Mouse (Mus musculus) adrenal gland, adult 8-10 months (tissue): ENCODE data around the gene Atp13a3. TPM values are rescaled to one million over a fixed set of nuclear protein-coding genes. Genes with fewer than 3 reads are reported as not detected.
A peak's percentile ranks its signal among the peaks of the same experiment; 100 is the strongest.
"Not testable (repeated sequence)": the region's sequence is repeated elsewhere in the genome, so short reads cannot be mapped to it uniquely, and the experiment has no call there.

Experiments used
- DNase-seq: peaks from one replicate; pipeline ENCODE4 v3.0.0; 2022
- total RNA-seq, 4 experiments: library from RNA; stranded (reverse); gene quantifications; 2 replicates each; pipeline ENCODE4 v1.2.4; 2022

Gene Atp13a3
- total RNA-seq, 4 experiments from 2014 or later, result 64.3 to 103 (median 80.5) TPM

DNA sequence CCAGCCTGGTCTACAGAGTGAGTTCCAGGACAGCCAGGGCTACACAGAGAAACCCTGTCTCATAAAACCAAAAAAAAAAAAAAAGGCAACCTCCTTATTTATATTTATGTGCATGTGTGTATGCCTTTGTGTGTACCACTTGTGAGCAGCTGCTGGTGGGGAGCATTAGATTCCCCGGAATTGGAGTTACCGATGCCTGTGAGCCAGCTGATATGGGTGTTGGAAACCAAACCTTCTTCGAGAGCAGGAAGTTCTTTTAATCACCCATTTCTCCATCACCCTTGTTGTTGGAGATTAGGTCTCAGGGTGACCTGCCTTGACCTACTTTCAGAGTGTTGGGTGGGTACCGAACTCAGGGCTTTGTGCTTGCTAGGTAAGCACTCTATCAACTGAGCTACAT, 5.1 kb upstream of the Atp13a3 start:
- no peak for DNase-seq

GRCm38 (mm10) chr16:30407513-30407912, 1.7 kb upstream of the Atp13a3 start:
- DNase-seq, result no peak

GRCm38 (mm10) chr16:30403528-30403927, 2.2 kb downstream of the Atp13a3 start:
- no peak for DNase-seq

DNA sequence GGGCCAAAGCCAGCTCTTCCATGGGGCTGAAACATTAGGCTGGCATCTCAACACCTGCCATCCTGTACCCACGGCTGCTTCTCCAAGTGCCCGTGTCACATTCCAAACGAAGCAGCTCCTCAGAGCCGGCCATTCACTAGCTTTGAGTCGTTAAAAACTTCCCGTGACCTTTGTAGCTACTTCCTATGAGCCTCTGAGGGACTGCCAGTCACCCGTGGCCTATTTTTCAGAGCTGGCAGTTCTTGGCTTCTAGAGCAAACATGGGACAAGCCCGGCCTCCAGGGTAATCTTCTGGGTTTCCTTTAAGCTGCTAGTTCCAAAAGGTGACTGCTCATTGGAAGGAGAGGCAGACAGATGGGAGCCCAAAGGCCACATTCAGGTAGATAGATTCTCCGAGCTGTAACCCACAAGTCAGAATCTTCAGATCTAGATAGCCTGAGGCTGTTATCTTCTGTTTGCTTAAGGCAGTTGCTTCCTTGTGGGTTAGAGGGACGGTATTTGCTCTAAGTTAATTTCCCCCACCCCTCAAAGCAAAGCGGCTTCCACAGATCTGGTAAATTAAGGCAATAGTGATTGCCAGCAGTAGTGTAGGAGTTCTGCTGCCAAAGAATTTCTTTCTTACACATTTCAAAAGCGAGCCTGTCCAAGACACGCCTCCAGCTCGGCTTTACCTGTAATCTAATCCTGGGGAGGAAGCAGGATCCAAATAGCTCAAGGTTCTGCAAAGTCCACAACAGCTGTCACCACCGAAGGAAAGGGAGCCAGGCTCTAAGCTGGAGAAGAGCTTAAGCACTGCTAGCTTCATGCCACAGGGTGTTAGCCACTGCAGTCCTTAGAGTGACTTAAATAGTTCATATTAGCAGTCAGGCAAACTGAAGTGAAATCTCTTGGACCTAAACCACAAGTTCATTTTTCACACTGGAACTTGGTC, 8.4 kb downstream of the Atp13a3 start:
- peak; percentile 37 for DNase-seq

- no peak for DNase-seq
Measured at GRCm38 (mm10) chr16:30395136-30395535, 10.6 kb downstream of the Atp13a3 start.

DNA sequence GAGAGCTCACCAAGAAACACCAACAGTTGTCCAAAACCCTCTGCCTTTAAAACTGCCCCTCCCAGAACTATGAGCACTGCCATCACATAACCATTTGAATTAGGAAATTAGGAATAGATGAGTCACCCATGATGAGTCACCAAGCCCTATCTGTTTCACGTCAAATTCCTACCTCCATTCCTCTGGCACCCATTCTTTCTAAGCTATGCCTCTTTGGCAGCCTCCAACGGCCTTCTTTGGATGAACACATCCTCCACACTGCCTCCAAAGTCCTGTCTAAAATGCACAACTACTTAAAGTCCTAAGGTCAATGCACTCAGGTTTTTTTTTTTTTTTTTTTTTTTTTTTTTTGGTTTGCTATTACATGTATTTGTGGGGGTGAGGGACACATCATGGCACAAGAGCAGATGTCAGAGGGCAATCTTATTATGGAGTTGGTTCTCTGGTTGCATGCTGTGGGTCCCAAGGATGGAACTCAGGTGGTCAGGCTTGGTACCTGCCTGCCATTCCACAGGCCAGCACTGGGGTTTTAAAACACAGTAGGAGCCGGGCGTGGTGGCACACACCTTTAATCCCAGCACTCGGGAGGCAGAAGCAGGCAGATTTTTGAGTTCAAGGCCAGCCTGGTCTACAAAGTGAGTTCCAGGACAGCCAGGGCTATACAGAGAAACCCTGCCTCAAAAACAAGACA, 15.0 kb downstream of the Atp13a3 start:
- peak; percentile 38 for DNase-seq

- no peak for DNase-seq
Measured at GRCm38 (mm10) chr16:30389831-30390649, 15.7 kb downstream of the Atp13a3 start.

DNA sequence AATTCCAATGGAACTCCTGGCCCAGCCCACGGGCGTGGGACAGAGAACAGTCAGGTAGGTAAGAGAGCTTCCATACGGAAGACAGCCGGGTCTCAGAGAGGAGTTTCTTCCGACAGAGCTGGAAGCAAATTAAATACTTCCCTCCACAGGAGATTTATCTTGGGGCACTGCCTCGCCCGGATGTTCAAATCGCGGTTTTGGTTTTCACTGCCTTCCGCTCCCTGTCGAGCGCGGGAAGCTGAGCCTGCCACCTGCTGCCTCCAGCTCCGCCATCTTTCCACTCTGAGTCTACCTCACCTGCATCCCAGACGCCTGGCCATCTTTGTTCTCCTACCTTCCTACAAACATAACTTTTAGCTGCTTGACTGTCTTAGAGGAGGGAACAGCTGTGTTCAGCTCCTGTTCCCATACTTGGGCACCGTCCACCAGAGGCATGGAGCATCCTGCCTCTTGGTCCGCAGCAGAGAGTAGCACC, 16.5 kb downstream of the Atp13a3 start:
- DNase-seq, result no peak

DNA sequence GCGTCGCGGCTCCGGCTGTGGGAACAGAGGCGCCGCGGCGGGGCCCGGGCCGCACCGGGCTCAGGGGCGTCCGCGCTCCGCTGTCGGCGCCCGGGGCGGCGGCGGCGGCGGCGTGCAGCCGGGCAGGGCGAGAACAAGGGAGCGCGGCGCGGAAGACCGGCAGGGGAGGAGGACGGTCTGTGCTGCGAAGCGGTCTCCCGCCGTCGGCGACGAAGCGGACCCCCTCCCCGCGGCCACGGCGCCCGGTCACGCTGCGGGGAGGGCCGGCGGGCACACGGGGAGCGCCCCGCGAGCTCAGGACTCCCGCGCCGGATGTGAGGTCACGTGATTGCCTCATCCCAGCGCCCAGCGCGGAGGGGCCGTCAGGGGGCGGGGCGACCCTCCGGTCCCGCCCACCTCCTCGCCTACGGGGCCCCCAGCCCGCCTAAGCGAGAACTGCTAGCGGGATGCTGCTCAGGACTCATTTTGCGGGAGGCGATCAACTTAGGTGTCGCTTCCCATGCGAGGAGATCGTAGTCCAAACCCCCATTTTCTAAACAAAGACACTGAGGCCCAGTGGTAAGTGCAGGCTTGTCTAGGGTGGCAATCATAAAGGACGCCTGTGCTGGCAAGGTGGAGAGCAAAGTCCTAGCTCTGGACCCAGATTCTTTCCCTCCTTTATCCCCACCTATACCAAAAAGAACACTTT, 17.1 kb downstream of the Atp13a3 start:
- peak; percentile 85 for DNase-seq

DNA sequence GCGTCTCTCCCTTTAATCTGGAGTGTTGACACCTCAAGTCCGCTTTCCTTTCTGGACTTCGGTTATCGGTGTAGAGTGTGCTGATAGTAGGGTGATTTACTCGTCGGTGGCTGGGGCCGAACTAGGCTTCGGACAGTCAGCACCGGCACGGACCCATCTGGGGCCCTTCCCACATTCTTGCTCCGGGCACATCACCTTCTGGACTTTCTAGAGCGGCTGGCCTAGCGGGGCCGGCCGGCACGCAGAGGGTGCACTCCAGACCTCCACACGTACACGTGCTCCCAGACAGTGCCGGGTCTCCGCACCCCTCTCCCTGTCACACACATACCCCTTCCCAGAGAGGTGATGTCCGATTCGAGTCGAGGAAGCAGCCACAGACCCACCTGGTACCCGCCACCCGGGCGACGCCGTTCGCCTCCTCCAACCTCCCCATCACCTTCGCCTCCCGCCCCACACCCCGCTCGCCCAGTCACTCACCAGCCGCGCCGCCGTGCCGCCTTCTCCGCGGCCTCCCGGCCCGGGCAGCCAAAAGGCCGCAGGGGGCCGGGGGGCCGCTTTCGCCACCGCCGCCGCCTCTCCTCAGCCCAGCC, 17.8 kb downstream of the Atp13a3 start:
- DNase-seq, result peak; percentile 19

GRCm38 (mm10) chr16:30386911-30387439, 18.8 kb downstream of the Atp13a3 start:
- DNase-seq, result no peak

GRCm38 (mm10) chr16:30385531-30385930, 20.2 kb downstream of the Atp13a3 start:
- DNase-seq, result no peak

GRCm38 (mm10) chr16:30376237-30376636, 29.5 kb downstream of the Atp13a3 start:
- DNase-seq, result no peak

DNA sequence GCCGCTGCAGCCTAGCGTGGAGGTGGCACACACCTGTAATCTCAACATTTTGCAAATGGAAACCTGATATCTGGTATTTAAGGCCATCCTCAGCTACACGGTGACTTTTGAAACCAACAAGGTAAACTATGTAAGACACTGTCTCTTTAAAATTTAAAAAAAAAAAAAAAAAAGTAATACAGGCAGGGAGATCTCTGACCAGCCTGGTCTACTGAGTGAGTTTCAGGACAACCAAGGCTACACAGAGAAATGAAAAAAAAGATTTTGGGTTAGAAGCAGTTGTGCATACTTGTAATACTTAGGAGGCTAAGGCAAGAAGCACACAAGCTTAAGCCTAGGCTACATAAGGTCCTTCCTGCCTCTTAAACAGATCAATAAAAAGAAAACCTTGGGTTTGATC, 30.8 kb downstream of the Atp13a3 start:
- no peak for DNase-seq

DNA sequence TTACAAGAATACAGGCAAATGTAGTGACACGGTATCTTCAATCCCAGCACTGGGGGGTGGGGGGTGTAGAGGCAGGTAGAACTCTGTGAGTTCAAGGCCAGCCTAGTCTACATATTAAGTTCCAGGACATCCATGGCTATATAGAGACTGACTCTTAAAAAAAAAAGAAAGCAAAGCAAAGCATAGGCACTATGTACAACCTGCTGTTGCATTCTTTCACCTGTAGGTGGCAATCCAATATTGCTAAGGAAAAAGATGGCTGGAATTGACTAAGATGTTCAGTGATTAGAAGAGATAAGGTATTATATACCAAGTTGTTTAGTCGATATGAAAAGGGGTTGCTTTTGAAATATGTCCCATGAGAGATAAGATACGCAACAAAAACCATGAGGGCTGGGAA, 31.5 kb downstream of the Atp13a3 start:
- no peak for DNase-seq

DNA sequence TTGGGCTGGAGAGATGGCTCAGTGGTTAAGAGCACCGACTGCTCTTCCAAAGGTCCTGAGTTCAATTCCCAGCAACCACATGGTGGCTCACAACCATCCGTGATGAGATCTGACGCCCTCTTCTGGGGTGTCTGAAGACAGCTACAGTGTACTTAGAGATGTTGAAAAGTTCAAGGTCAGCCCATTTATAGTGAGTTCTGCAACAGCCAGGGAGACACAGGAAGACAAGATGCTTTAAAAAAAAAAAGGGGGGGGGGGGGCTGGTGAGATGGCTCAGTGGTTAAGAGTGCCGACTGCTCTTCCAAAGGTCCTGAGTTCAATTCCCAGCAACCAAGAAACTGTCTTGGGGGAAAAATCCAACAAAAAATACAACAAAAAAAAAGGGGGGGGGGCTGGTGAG, 32.5 kb downstream of the Atp13a3 start:
- DNase-seq, result not testable (repeated sequence)

DNA sequence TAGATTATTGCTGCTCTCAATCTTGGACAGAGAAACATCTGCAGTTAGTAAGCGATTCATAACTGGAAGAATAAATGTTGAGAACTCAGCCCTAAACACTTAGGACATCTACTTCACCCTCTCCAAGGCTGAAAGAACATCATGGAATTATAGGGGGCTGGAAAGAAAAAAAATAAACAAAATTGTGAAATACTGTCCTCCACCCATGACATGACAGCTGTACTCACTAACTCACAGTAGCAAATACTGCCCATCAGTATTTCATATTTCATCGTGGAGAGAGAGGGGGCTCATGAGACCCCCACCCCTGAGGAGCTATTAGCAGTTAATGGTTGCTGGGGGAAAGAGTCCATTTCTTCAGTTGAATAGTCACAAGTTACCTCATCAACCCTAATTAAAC, 38.4 kb downstream of the Atp13a3 start:
- DNase-seq, result no peak

GRCm38 (mm10) chr16:30364604-30365003, 41.2 kb downstream of the Atp13a3 start:
- DNase-seq, result no peak

DNA sequence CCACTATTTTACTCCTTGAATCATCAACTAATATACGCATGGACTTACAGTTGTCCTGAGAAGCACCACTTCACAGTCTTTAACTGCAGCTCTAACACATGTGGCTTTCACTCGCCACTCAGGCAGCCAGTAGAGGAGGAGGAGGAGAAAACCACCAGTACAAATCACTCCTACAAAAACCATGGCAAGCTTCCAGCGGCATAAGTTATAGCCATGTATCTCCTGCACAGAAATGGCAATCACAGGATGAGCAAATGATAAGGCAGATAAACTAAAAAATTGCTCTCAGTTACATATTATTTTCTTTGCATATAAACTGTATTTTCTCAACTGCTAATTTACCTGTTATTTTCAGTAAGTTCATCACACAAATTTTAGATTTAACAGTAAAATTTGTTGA, 43.2 kb downstream of the Atp13a3 start:
- no peak for DNase-seq

DNA sequence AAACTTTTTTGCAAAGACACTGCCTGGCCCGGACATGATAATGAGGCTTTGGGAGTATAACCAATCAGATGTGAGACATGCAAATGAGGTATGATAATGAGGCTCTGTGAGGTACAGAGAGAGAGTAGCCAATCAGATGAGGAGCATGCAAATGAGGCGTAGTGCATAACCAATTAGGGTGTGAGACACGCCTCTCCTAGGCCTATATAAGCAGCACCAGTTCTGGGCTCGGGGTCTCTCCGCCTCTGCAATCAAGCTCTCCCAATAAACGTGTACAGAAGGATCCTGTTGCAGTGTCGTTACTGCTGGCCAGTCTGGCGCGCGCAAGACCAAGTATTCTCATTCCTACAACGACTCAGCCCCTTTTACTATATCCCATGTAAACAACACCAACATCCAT, 52.3 kb downstream of the Atp13a3 start:
- DNase-seq, result not testable (repeated sequence)

DNA sequence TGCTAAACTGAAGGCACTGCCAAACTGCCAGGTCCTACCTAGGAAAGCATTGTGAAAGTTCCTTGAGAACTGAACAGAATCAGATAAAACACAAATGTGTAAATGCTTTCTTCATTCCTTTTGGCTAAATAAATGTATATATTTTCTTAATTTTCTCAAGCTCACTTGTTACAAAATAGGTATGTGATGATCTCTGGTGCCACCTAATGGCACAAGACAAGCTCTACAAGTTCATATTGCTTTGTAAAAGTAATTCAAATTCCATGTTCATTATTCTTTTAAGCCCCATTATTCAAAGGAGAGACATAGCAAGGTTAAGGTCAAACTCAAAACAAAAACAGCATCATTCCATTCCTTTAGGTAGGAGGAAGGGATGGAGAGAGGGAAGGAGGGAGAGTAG, 91.5 kb downstream of the Atp13a3 start:
- DNase-seq, result no peak
